Mouse (Mus musculus): ENCODE data around the gene Acbd7. TPM values are rescaled to one million over a fixed set of nuclear protein-coding genes. Genes with fewer than 3 reads are reported as not detected.

The Acbd7 gene
- total RNA-seq, 2 experiments from 2014 or later, result not detected

DNA sequence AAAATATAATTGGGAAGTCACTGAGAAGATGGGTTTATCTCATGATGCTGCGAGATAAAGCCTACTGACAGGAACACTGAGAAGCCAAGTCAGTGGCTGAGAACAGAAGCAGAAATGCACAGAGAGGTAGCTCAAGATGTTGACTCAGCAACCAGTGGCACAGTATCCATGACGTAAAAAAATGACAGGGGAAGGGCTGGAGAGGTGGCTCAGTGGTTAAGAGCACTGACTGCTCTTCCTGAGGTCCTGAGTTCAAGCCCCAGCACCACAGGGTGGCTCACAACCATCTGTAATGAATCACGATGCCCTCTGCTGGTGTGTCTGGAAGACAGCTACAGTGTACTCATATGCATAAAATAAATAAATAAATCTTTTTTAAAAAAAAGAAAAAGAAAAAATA lies 25.1 kb downstream of the Acbd7 start:
- no peak for DNase-seq
- intact Hi-C loops (cut with DNase I), result no loop called here

DNA sequence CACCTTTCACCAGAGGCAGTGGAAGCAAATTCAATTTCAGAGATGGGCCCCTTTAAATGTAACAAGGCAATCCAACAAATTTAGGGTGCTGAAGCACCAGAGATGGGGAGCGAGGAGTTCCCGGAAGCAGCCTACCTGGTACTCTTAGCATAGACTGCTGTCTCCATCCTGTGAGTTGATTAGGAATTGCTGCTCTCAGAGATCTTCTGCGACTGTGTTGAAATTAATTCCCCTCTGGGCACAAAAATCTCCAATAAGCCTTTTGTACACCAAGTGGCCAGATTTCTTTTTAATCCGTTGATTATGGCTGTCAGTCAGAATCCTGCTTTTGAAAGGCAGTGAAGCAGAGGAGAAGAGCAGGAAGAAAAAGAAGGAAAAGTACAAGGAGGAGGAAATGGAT lies 29.2 kb downstream of the Acbd7 start:
- intact Hi-C loops (cut with DNase I), result no loop called here
- no peak for DNase-seq

- intact Hi-C loops (cut with DNase I), result no loop called here
- no peak for DNase-seq
These were observed 51.3 kb downstream of the Acbd7 start for GRCm38 (mm10) chr2:3387105-3387860.

Other genes starting within 250 kb of the Acbd7 start
- 10 to 100 TPM; 30.5 to 33.7 TPM for gene Fam171a1, start 221.9 kb upstream of the Acbd7 start, total RNA-seq (2021)
- gene Nmt2, start 52.0 kb upstream of the Acbd7 start, total RNA-seq (2021), result 10 to 100 TPM; 15.3 to 17.6 TPM
- gene Rpp38, start 3.5 kb upstream of the Acbd7 start, total RNA-seq (2021), result 1 to 10 TPM; 5.8 to 6.4 TPM
- gene Olah, start 61.0 kb downstream of the Acbd7 start, total RNA-seq (2021), result not detected
- gene Meig1, start 86.5 kb downstream of the Acbd7 start, total RNA-seq (2021), result 1 to 10 TPM in 1 of 2 experiments, under 1 TPM in 1; 0.93 to 1.5 TPM
- 1 to 10 TPM; 2.6 to 4.1 TPM for gene Dclre1c, start 88.0 kb downstream of the Acbd7 start, total RNA-seq (2021)
- gene Suv39h2, start 138.9 kb downstream of the Acbd7 start, total RNA-seq (2021), result 1 to 10 TPM; 1.7 to 1.8 TPM
- gene Gm45902, start 176.6 kb downstream of the Acbd7 start, total RNA-seq (2021), result 1 to 10 TPM; 2.1 to 2.2 TPM
- 10 to 100 TPM; 33.4 to 35.3 TPM for gene Hspa14, start 176.6 kb downstream of the Acbd7 start, total RNA-seq (2021)
- gene Cdnf, start 176.9 kb downstream of the Acbd7 start, total RNA-seq (2021), result 1 to 10 TPM; 6.7 to 9.9 TPM
- 10 to 100 TPM; 20.7 to 23.9 TPM for gene Fam107b, start 234.3 kb downstream of the Acbd7 start, total RNA-seq (2021)